Mouse (Mus musculus) embryonic stem cell, embryonic (primary cell): ENCODE data around the gene Tac4.

ENCODE experiments used
- CTCF ChIA-PET, 4 experiments: fragments of 300-600 bp in 2 of 4; fragments of 350-600 bp in 2 of 4; sonication (Branson Sonifier 250); formaldehyde crosslinking; loops; one replicate each; lab custom pipeline; 2022; ENCODE audit warnings: inconsistent platforms in 2 of 4; lab: Charles Lee
- POLR2A ChIA-PET, 4 experiments: fragments of 300-600 bp in 2 of 4; fragments of 350-600 bp in 2 of 4; sonication (Branson Sonifier 250); formaldehyde crosslinking; loops; one replicate each; lab custom pipeline; 2022; ENCODE audit warnings: antibody characterized with exemption in 4 of 4, inconsistent platforms in 1 of 4; lab: Charles Lee

The Tac4 gene

DNA sequence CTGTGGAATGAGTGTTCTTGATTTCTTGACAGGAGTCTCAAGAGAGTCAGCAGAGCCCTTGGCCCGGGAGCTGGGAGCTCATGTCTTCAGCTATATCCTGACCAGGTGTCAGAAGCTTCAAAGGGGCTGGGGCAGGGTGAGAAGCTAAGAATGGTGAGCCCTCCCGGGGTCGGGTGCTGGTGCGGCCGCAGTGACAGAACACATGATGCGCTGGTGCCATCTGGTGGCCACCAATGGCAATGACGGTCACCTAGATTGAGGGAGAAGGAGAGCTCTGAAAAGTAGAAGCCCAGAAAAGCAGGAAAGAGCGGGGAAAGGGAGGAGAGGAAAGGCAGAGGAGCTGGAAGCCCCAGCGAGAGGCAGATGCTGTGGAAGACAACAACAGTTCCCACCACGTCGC, 10.0 kb upstream of the Tac4 start:
- POLR2A ChIA-PET: interaction anchor here (0.6 to 2.0 kb wide), 16 partner anchors 15 to 335 kb away, joined by 3 to 5 read pairs (median 3); partner anchors contain the start of genes Kat7 (in 1 of the 4) and Slc35b1 (in 1 of the 4)
- CTCF ChIA-PET: interaction anchor here (0.5 to 6.4 kb wide), 132 partner anchors 8 to 1834 kb away, joined by 3 to 152 read pairs (median 4); partner anchors contain the start of genes Dlx3 (in 4 of the 4), Col1a1 (in 2 of the 4), Itga3 (in 2 of the 4) and Dlx4 (in 1 of the 4)

- POLR2A ChIA-PET: interaction anchor here in 2 of 4 experiments (0.6 to 2.0 kb wide), 7 partner anchors 15 to 139 kb away, joined by 3 to 5 read pairs (median 3); partner anchors contain the start of gene Kat7 (in 1 of the 2)
- CTCF ChIA-PET: interaction anchor here (0.6 to 6.4 kb wide), 37 partner anchors 12 to 522 kb away, joined by 3 to 152 read pairs (median 6); partner anchors contain the start of genes Dlx3 (in 3 of the 4), Col1a1 (in 1 of the 4), Dlx4 (in 1 of the 4) and Nxph3 (in 1 of the 4)
These were observed 9.2 kb upstream of the Tac4 start for GRCm38 (mm10) chr11:95252104-95252503.

GRCm38 (mm10) chr11:95254165-95254564, 7.2 kb upstream of the Tac4 start:
- ChIA-PET POLR2A (interaction anchor here in 1 of 4 experiments (1.3 kb wide), 1 partner anchor 22 kb away, joined by 3 read pairs; no protein-coding TSS in a partner anchor), CTCF (interaction anchor here in 2 of 4 experiments (0.6 kb wide), 3 partner anchors 17 to 268 kb away, joined by 3 read pairs; no protein-coding TSS in a partner anchor)

DNA sequence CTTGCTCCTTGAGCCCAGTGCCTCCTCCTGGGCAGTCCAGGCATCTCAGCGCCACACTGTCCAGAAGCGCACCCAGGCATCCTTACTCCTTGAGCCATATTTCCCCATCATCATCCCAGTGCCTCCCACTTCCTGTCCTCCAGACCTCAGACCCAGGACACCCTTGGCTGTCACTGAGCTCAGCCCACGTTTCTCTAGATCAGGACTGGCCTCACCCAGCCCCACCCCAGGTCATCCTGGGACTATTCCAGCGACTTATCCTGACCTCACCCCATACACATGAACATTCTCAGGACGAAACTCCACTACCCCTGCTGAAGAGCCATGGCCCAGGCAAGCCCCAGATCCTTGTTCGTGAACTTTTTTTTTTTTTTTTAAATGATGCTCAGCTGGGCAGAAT, 5.6 kb upstream of the Tac4 start:
- CTCF ChIA-PET: interaction anchor here in 1 of 4 experiments (0.9 to 1.1 kb wide), 2 partner anchors 129 to 266 kb away, joined by 3 to 6 read pairs; partner anchors contain the start of gene Slc35b1
- POLR2A ChIA-PET: interaction anchor here in 2 of 4 experiments (1.2 to 2.6 kb wide), 3 partner anchors 11 to 265 kb away, joined by 3 to 6 read pairs (median 5); partner anchors contain the start of gene Itga3 (in 1 of the 2)

DNA sequence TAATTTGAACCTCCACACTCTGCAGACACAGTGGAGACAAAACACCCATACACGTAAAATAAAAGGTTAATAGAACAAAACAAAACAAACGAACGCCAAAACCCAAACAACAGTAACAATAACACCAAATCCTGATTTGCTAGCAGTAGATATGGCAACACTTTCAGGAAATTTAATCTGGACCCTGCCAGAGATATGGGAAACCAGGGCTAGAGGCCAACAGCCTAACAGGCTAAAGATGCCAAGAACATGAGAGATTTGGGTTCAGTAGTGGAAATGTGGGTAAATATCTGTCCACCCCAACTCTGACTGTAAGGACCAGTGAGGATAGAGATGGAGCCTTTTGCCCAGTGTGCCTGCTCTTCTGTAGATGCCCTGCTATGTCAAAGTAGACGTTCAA, 3.4 kb upstream of the Tac4 start:
- ChIA-PET POLR2A (interaction anchor here in 3 of 4 experiments (0.9 to 2.6 kb wide), 10 partner anchors 8 to 169 kb away, joined by 3 to 16 read pairs (median 5); partner anchors contain the start of genes Kat7 (in 2 of the 3) and Dlx3 (in 1 of the 3)), CTCF (interaction anchor here (0.5 to 3.8 kb wide), 60 partner anchors 8 to 383 kb away, joined by 3 to 121 read pairs (median 5); partner anchors contain the start of genes Itga3 (in 2 of the 4), Slc35b1 (in 2 of the 4), Dlx3 (in 1 of the 4) and Dlx4 (in 1 of the 4))

GRCm38 (mm10) chr11:95258490-95258889, 2.8 kb upstream of the Tac4 start:
- POLR2A ChIA-PET: interaction anchor here in 3 of 4 experiments (0.6 to 2.6 kb wide), 25 partner anchors 8 to 262 kb away, joined by 3 to 16 read pairs (median 4); partner anchors contain the start of genes Kat7 (in 2 of the 3), Dlx3 (in 1 of the 3) and Itga3 (in 1 of the 3)
- CTCF ChIA-PET: interaction anchor here (0.5 to 3.8 kb wide), 172 partner anchors 7 to 648 kb away, joined by 3 to 121 read pairs (median 4); partner anchors contain the start of genes Slc35b1 (in 3 of the 4), Dlx3 (in 2 of the 4), Itga3 (in 2 of the 4) and Kat7 (in 2 of the 4)

DNA sequence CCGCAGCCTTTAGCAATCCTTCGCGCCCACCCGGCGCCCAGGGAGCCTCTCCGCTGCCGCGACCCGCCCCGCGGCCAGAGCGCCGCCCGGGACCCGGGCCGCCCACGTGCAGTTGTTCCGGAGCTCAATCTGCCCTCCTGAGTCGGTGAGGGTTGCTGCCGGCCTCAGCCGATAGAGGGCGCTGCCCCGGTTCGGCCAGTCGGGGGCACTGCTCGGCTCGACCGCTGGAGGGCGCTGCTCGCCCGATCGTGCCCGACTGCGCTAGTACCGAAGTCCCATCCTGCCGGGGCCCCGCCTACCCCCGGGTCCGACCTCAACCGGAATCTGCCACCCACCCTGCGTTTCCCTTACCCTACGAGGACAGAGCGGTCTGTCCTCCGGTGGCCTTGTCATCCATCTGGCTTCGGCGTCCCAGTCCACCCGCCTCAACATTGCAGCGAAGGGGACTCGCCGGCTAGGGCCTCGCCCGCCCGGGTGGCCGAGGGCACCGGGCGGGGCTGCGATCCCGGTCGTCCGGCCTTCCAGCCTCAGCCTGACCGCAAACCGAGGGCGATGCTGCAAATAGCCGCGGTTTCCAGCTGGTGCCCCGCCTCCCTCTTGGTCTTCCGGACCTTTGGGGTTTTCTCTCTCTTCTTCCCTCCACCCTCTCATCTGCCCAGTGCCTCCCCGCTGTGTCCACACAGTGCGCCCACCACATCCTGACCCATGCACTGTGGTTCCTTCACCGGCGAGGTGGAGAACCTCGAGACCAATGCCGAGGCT, 2.1 kb upstream of the Tac4 start:
- CTCF ChIA-PET: interaction anchor here (0.5 to 3.8 kb wide), 179 partner anchors 8 to 647 kb away, joined by 3 to 121 read pairs (median 4); partner anchors contain the start of genes Dlx3 (in 3 of the 4), Slc35b1 (in 3 of the 4), Itga3 (in 2 of the 4) and Kat7 (in 2 of the 4)

GRCm38 (mm10) chr11:95263816-95264454, 2.6 kb downstream of the Tac4 start:
- CTCF ChIA-PET: interaction anchor here in 3 of 4 experiments (0.6 to 4.4 kb wide), 11 partner anchors 10 to 1294 kb away, joined by 3 to 29 read pairs (median 4); no protein-coding TSS in a partner anchor
- POLR2A ChIA-PET: interaction anchor here in 3 of 4 experiments (0.5 to 5.7 kb wide), 22 partner anchors 9 to 853 kb away, joined by 3 to 43 read pairs (median 4); partner anchors contain the start of genes Kat7 (in 2 of the 3) and Slc35b1 (in 2 of the 3)

More for the DNA sequence above, 2.1 kb upstream of the Tac4 start:
- POLR2A ChIA-PET: interaction anchor here in 3 of 4 experiments (0.6 to 2.0 kb wide), 24 partner anchors 10 to 262 kb away, joined by 3 to 16 read pairs (median 4); partner anchors contain the start of genes Kat7 (in 2 of the 3), Dlx3 (in 1 of the 3) and Itga3 (in 1 of the 3)

DNA sequence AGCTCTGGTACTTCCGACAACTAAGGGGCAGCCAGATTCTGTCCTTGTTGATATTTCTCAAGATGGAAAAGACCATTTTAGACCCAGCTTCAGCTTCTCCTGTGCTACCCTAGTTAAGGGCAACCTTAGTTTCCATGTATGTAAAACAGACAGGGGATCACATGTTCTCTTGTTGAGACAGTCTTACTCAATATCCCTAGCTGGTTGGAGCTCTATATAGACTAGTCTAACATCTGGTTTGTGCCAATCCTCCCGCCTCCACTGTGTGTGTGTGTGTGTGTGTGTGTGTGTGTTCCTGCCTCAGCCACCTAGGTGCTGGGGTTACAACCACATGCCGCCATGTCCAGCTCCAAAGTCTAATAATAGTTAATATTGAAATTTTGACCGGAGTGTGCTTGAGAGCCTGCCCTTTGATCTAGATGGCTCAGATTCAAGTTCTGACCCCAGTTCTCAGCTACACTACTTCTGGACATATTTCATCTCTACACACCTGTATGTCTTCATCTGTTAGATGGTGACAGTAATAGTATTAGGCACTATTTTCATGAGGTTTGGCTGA, 3.2 kb downstream of the Tac4 start:
- CTCF ChIA-PET: interaction anchor here in 3 of 4 experiments (0.7 to 4.4 kb wide), 9 partner anchors 9 to 256 kb away, joined by 3 to 29 read pairs (median 5); no protein-coding TSS in a partner anchor
- POLR2A ChIA-PET: interaction anchor here in 3 of 4 experiments (0.5 to 5.7 kb wide), 22 partner anchors 8 to 291 kb away, joined by 3 to 43 read pairs (median 4); partner anchors contain the start of genes Kat7 (in 3 of the 3) and Slc35b1 (in 1 of the 3)

- POLR2A ChIA-PET: interaction anchor here (0.5 to 5.7 kb wide), 24 partner anchors 8 to 394 kb away, joined by 3 to 43 read pairs (median 4); partner anchors contain the start of gene Kat7 (in 3 of the 4)
- CTCF ChIA-PET: interaction anchor here in 2 of 4 experiments (0.6 to 2.4 kb wide), 8 partner anchors 15 to 255 kb away, joined by 3 to 7 read pairs (median 4); partner anchors contain the start of gene Slc35b1 (in 1 of the 2)
These were observed 5.4 kb downstream of the Tac4 start for GRCm38 (mm10) chr11:95266540-95267245.

DNA sequence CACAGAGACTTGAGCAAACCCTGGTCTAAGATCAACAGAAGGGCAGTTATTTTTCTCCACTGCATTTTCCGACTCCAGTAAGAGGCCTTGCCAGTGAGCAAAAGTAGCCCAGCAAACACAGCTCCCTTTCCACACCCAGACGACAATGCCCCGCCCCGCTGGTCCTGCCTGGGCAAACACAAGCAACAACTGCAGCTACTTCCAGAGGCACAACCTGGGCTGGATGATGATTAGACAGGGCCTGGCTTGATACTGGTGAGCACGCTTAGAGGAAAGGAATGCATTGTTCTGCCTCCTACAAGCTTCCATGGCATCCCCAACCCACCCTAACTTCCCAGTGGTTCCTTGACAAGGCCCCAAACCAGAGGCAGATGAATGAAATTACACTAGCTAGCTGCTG, 12.3 kb downstream of the Tac4 start:
- POLR2A ChIA-PET: interaction anchor here in 3 of 4 experiments (0.6 to 7.6 kb wide), 26 partner anchors 7 to 438 kb away, joined by 3 to 74 read pairs (median 4); partner anchors contain the start of genes Kat7 (in 2 of the 3), Slc35b1 (in 1 of the 3) and Tac4 (in 1 of the 3)

GRCm38 (mm10) chr11:95274613-95275012, 13.3 kb downstream of the Tac4 start:
- CTCF ChIA-PET: interaction anchor here in 3 of 4 experiments (1.2 to 6.8 kb wide), 5 partner anchors 12 to 23 kb away, joined by 3 to 40 read pairs (median 5); no protein-coding TSS in a partner anchor
- POLR2A ChIA-PET: interaction anchor here (0.7 to 7.6 kb wide), 21 partner anchors 8 to 149 kb away, joined by 3 to 74 read pairs (median 4); partner anchors contain the start of genes Kat7 (in 2 of the 4) and Tac4 (in 1 of the 4)

More for the DNA sequence above, 12.3 kb downstream of the Tac4 start:
- CTCF ChIA-PET: interaction anchor here (0.9 to 6.8 kb wide), 13 partner anchors 9 to 332 kb away, joined by 3 to 40 read pairs (median 4); no protein-coding TSS in a partner anchor

- CTCF ChIA-PET: interaction anchor here in 3 of 4 experiments (0.5 to 2.1 kb wide), 5 partner anchors 17 to 222 kb away, joined by 3 to 8 read pairs (median 4); no protein-coding TSS in a partner anchor
- POLR2A ChIA-PET: interaction anchor here in 3 of 4 experiments (0.5 to 7.6 kb wide), 16 partner anchors 9 to 289 kb away, joined by 3 to 74 read pairs (median 4); partner anchors contain the start of gene Kat7 (in 2 of the 3)
These were observed 14.7 kb downstream of the Tac4 start for GRCm38 (mm10) chr11:95276056-95276455.

DNA sequence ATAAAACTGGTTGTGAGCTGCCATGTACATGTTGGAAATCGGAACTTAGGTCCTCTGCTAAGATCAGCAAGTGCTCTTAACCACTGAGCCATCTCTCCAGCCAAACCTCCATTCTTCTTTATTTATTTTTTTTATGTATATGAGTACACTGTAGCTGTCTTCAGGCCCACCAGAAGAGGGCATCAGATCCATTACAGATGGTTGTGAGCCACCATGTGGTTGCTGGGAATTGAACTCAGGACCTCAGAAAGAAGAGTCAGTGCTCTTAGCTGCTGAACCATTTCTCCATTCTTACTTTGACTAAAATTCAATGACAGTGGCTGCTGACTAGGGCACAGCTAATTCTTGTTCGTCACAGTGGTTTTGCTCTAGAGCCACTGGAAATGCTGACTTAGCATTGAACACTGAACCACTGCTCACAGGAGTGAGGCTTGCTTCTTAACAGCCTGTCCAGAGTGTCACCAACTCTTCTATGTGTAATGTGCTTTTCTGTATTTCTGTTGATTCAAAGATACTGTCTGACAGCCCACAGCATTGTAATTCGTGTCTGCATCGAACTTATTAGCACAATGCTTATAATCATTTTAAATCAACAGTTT, 17.8 kb downstream of the Tac4 start:
- ChIA-PET CTCF (interaction anchor here in 2 of 4 experiments (0.6 to 1.0 kb wide), 4 partner anchors 13 to 242 kb away, joined by 3 to 8 read pairs (median 5); no protein-coding TSS in a partner anchor), POLR2A (interaction anchor here in 3 of 4 experiments (0.6 to 7.6 kb wide), 7 partner anchors 8 to 135 kb away, joined by 3 to 74 read pairs (median 4); partner anchors contain the start of gene Spop (in 1 of the 3))
